Mouse (Mus musculus) kidney, adult 2 months (tissue): ENCODE results near the gene Elp4. TPM values are rescaled to one million over a fixed set of nuclear protein-coding genes. Genes with fewer than 3 reads are reported as not detected.

Experiments
- DNase-seq: peaks from one replicate; pipeline ENCODE4 v3.0.0; 2021
- H3K27ac ChIP-seq: fragments of 200-500 bp; 2 replicates; pipeline ENCODE4 v1.5.1; 2012; ENCODE audit warnings: low read depth, low read length, control low read depth, inconsistent platforms; ENCODE audit not compliant: insufficient read depth
- H3K27me3 ChIP-seq: fragments of 200-500 bp; replicated peaks from 2 replicates; pipeline ENCODE4 v1.6.1; 2012; ENCODE audit warnings: mild to moderate bottlenecking, moderate library complexity, low read length, inconsistent platforms; ENCODE audit not compliant: control insufficient read depth, insufficient read depth
- H3K36me3 ChIP-seq: fragments of 200-500 bp; 2 replicates; pipeline ENCODE4 v1.6.1; 2012; ENCODE audit warnings: mild to moderate bottlenecking, moderate library complexity, low read length, inconsistent platforms; ENCODE audit not compliant: control insufficient read depth, insufficient read depth
- H3K4me1 ChIP-seq: fragments of 200-500 bp; 2 replicates; pipeline ENCODE4 v1.6.1; 2011; ENCODE audit warnings: low read length; ENCODE audit not compliant: control insufficient read depth, insufficient read depth
- H3K4me3 ChIP-seq: fragments of 200-500 bp; 2 replicates; pipeline ENCODE4 v1.5.1; 2011; ENCODE audit warnings: mild to moderate bottlenecking, low read depth, low read length, control low read depth; ENCODE audit not compliant: insufficient read depth
- CTCF ChIP-seq: fragments of 200-500 bp; conservative IDR thresholded peaks from 2 replicates; pipeline ENCODE4 v1.5.1; 2011; ENCODE audit warnings: low read depth, mild to moderate bottlenecking, control low read depth, low read length, moderate library complexity, mixed read lengths; ENCODE audit not compliant: insufficient read depth, insufficient read length
- POLR2A ChIP-seq: fragments of 200-500 bp; IDR thresholded peaks from one replicate; pipeline ENCODE4 v1.6.1; 2011; ENCODE audit warnings: low read depth, low read length, control low read depth
- WGBS: fragments of 180-500 bp; shearing (Covaris S2); methylation state at CpG from one replicate; pipeline ENCODE4 v1.1.7; 2018; 5-methylcytosine and 5-hydroxymethylcytosine counted together
- polyA plus RNA-seq: library from polyadenylated mRNA; depleted of rRNA; stranded (reverse); fragments of >200 nt; gene quantifications from 2 replicates; pipeline ENCODE4 v1.2.3, GENCODE M21; 2012

The Elp4 gene
- polyA plus RNA-seq, 1 experiment: 3.3 TPM

GRCm38 (mm10) chr2:105701781-105702180 lies 202.6 kb downstream of the Elp4 start:
- Histone ChIP-seq H3K36me3 (no peaks in the 10 kb centered on the region), H3K4me3 (no peak overlapping the region), H3K4me1 (no peaks in the 10 kb centered on the region), H3K27ac (no peak overlapping the region), H3K27me3 (no peaks in the 10 kb centered on the region)
- WGBS: 87% methylated on average over 4 of the region's 4 CpGs
- DNase-seq: no peak
- TF ChIP-seq CTCF: no peak
- no peak for TF ChIP-seq POLR2A

- DNase-seq: no peak
- Histone ChIP-seq H3K27ac (no peak overlapping the region), H3K4me3 (no peak overlapping the region), H3K36me3 (no peaks in the 10 kb centered on the region), H3K27me3 (no peaks in the 10 kb centered on the region), H3K4me1 (no peaks in the 10 kb centered on the region)
- TF ChIP-seq CTCF (no peak), POLR2A (no peak)
- WGBS: 98% methylated on average over 2 of the region's 2 CpGs
Measured at GRCm38 (mm10) chr2:105698631-105699030, 205.7 kb downstream of the Elp4 start.

GRCm38 (mm10) chr2:105697741-105698140 lies 206.6 kb downstream of the Elp4 start:
- Histone ChIP-seq H3K27ac (no peak overlapping the region), H3K4me3 (no peak overlapping the region), H3K27me3 (no peaks in the 10 kb centered on the region), H3K4me1 (no peaks in the 10 kb centered on the region), H3K36me3 (no peaks in the 10 kb centered on the region)
- TF ChIP-seq CTCF: no peak
- no peak for TF ChIP-seq POLR2A
- 90% methylated on average over 5 of the region's 5 CpGs for WGBS
- no peak for DNase-seq

- no peaks in the 10 kb centered on the region for H3K36me3 ChIP-seq
- TF ChIP-seq POLR2A (no peak), CTCF (no peak)
- DNase-seq: no peak
- no peak overlapping the region for H3K27ac ChIP-seq
- peaks cover 9% of the 10 kb centered on the region for H3K27me3 ChIP-seq
- WGBS: 25% methylated on average over 10 of the region's 10 CpGs
- H3K4me3 ChIP-seq: no peak overlapping the region
- H3K4me1 ChIP-seq: no peaks in the 10 kb centered on the region
Measured at GRCm38 (mm10) chr2:105691296-105691695, 213.1 kb downstream of the Elp4 start.

- Histone ChIP-seq H3K36me3 (no peaks in the 10 kb centered on the region), H3K4me3 (no peak overlapping the region), H3K4me1 (no peaks in the 10 kb centered on the region), H3K27me3 (peaks cover 11% of the 10 kb centered on the region), H3K27ac (no peak overlapping the region)
- DNase-seq: no peak
- no peak for TF ChIP-seq CTCF
- no peak for TF ChIP-seq POLR2A
- 16% methylated on average over 28 of the region's 28 CpGs for WGBS
Measured at GRCm38 (mm10) chr2:105689771-105690639, 214.4 kb downstream of the Elp4 start.

GRCm38 (mm10) chr2:105689304-105689770 lies 215.0 kb downstream of the Elp4 start:
- no peak for TF ChIP-seq CTCF
- no peak for TF ChIP-seq POLR2A
- no peaks in the 10 kb centered on the region for H3K36me3 ChIP-seq
- H3K27ac ChIP-seq: no peak overlapping the region
- 2% methylated on average over 15 of the region's 15 CpGs for WGBS
- DNase-seq: no peak
- H3K4me3 ChIP-seq: no peak overlapping the region
- H3K27me3 ChIP-seq: peaks cover 11% of the 10 kb centered on the region
- no peaks in the 10 kb centered on the region for H3K4me1 ChIP-seq

- H3K27me3 ChIP-seq: peaks cover 13% of the 10 kb centered on the region
- no peak for DNase-seq
- 8% methylated on average over 25 of the region's 25 CpGs for WGBS
- no peaks in the 10 kb centered on the region for H3K4me1 ChIP-seq
- H3K36me3 ChIP-seq: no peaks in the 10 kb centered on the region
- H3K27ac ChIP-seq: no peak overlapping the region
- no peak overlapping the region for H3K4me3 ChIP-seq
- no peak for TF ChIP-seq CTCF
- TF ChIP-seq POLR2A: no peak
Measured at GRCm38 (mm10) chr2:105688436-105689303, 215.7 kb downstream of the Elp4 start.
